Mouse (Mus musculus): ENCODE measurements around the gene Oaf. TPM values are rescaled to one million over a fixed set of nuclear protein-coding genes. Genes with fewer than 3 reads are reported as not detected.

Oaf gene
- 7.0 and 10.3 TPM in 2 replicates for polyA plus RNA-seq (2014; fragmentation: Nextera tagmentation; extraction: Ambion mirVana)

DNA sequence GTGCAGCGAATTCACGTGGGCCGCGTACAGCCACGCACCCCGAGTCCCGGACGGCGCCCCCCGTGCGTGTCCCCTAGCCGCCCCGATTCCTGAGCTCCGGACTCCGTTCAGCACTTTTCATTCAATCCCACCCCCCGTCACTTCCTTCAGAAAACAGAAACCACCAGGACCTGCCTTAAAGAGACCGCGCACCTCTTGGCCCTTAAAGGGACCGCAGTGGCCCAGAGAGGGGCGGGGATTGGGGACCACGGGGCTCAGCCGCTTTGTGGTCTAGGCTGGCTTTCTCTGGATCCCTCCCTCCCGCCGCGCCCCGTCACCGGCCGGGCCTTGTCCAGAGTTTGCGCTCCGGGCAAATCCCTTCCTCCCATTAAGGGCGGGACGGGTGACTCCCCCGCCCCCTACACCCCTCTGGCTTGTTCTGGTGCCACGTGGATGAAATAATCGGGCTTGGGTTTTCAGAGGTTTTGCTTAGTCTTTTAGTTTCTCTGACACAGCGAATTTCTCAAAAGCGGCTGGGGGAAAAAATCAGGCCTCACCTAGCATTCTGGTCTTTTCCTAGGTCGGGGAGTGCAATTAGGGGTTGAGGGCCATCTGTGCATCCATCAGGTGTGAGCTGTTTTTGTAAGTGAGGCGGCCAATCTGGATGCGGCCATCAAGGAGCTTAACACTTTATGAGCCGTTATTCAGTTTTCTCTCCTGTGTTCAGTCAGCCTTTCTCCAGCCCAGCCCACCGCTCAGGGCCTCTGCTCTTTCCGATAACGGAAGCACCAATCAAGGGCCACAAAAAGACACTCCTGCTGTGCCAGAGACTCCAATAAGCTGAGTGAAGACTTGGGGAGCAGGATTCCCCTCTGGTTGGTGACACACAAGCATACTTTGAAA, at the start of gene Oaf:
Gene Oaf, minus strand, starts transcription at position 200 of the 882 bp plus-strand sequence.
- H3K4me1 ChIP-seq (ENCODE audit: control insufficient read depth, insufficient read depth, low read length) = peaks cover 8% of the 10 kb centered on the region; the same call in 1 of the 2 replicates
- WGBS = 1% methylated on average over 43 of the region's 44 CpGs
- no peaks in the 10 kb centered on the region for H3K9me3 ChIP-seq (replicated peaks; ENCODE audit: control insufficient read depth, low read length)
- peaks cover 9% of the 10 kb centered on the region for H3K27me3 ChIP-seq (replicated peaks; ENCODE audit: control insufficient read depth, insufficient read depth, low read length)
- DNase-seq (ENCODE audit: low spot score) = peak; percentile 79
- ATAC-seq = peak; percentile 90
- no peaks in the 10 kb centered on the region for H3K36me3 ChIP-seq (ENCODE audit: control insufficient read depth, insufficient read depth, low read length)
- H3K4me2 ChIP-seq (ENCODE audit: low read length) = peak within 1 kb of the TSS; percentile 72
- H3K9ac ChIP-seq (ENCODE audit: low read length) = peak within 1 kb of the TSS; percentile 58
- 0 out of 2 replicates have a peak within 1 kb of the TSS, but pooled peaks have one; percentile 14 for H3K27ac ChIP-seq (ENCODE audit: low read depth, low read length)
- peak within 1 kb of the TSS; percentile 51 for H3K4me3 ChIP-seq (ENCODE audit: low read depth, low read length)

DNA sequence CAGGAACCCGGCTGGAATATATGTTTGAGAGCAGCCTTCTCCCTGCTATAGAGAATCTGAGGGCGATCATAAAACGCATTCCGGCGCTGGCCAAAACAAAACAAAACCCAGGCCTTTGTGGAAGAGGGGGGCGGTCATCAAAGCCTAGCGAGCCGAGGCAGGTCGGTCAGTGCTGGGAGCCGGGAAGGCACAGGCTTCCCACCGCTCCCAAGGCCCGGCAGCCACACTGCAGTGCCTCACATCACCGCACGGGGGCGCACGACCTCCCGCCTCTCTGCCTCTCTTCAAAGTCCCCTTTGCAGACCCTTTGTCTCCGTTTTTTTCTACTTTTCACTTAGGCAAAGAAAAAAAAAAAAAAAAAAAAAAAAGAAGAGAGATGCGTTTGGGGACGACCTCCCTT, 47.2 kb upstream of the Oaf start:
- H3K36me3 ChIP-seq (ENCODE audit: control insufficient read depth, insufficient read depth, low read length) = no peaks in the 10 kb centered on the region
- 0% methylated on average over 20 of the region's 20 CpGs for WGBS
- 0 out of 2 replicates have a peak overlapping the region, but pooled peaks have one; percentile 18 for H3K9ac ChIP-seq (ENCODE audit: low read length)
- no peak overlapping the region for H3K4me3 ChIP-seq (ENCODE audit: low read depth, low read length)
- H3K27ac ChIP-seq (ENCODE audit: low read depth, low read length) = no peak overlapping the region
- ATAC-seq (peak; percentile 32), DNase-seq (ENCODE audit: low spot score) (peak; percentile 68)
- H3K9me3 ChIP-seq (replicated peaks; ENCODE audit: control insufficient read depth, low read length) = no peaks in the 10 kb centered on the region
- H3K4me1 ChIP-seq (ENCODE audit: control insufficient read depth, insufficient read depth, low read length) = no peaks in the 10 kb centered on the region
- no peaks in the 10 kb centered on the region for H3K27me3 ChIP-seq (replicated peaks; ENCODE audit: control insufficient read depth, insufficient read depth, low read length)
- peak overlapping the region; percentile 32; the same call in 1 of the 2 replicates for H3K4me2 ChIP-seq (ENCODE audit: low read length)

DNA sequence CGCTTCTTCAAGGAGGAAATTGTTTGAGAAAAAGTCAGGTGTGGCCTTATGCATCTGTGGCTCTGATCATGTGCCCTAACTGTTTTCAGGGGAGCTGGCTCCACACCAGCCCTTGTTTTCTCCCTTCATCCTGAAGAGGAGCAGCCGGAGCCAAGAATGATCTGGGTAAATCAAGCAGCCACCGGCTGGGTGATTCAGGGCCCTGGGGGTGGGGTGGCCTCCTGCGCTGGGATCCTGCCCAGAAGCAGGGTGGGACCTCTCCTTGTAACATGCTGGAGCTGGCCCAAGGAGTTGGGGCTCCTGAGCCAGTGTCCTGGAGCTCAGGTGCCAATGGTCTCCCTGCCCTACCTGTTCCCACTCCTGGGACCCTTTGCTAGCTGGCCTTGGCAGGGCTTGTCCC, 45.6 kb upstream of the Oaf start:
- no peak overlapping the region for H3K9ac ChIP-seq (ENCODE audit: low read length)
- 79% methylated on average over 4 of the region's 4 CpGs for WGBS
- DNase-seq (ENCODE audit: low spot score) (no peak), ATAC-seq (no peak)
- H3K36me3 ChIP-seq (ENCODE audit: control insufficient read depth, insufficient read depth, low read length) = no peaks in the 10 kb centered on the region
- H3K27ac ChIP-seq (ENCODE audit: low read depth, low read length) = no peak overlapping the region
- no peak overlapping the region for H3K4me2 ChIP-seq (ENCODE audit: low read length)
- H3K27me3 ChIP-seq (replicated peaks; ENCODE audit: control insufficient read depth, insufficient read depth, low read length) = no peaks in the 10 kb centered on the region
- H3K4me1 ChIP-seq (ENCODE audit: control insufficient read depth, insufficient read depth, low read length) = no peaks in the 10 kb centered on the region
- H3K4me3 ChIP-seq (ENCODE audit: low read depth, low read length) = no peak overlapping the region
- no peaks in the 10 kb centered on the region for H3K9me3 ChIP-seq (replicated peaks; ENCODE audit: control insufficient read depth, low read length)

DNA sequence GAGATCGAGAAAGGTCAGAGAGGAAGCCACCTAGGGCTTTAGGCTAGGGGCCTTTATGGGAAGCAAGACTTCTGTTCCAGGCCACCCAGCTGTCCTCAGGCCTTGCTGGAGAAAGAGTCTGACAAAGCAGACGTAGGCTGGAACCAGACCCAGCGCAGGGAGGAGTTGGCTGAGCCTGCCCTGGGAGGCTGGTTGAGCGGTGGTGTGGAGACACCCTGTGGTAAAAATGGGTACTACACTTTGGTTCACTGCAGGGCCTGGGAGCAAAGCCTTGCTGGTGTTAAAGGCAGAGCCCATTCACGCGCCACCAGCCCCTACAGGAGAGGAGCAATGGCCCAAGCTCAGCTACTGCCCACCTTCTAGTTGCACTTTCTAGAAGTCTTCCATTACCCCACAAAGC, 44.6 kb upstream of the Oaf start:
- H3K4me3 ChIP-seq (ENCODE audit: low read depth, low read length) = no peak overlapping the region
- H3K27ac ChIP-seq (ENCODE audit: low read depth, low read length) = no peak overlapping the region
- no peaks in the 10 kb centered on the region for H3K4me1 ChIP-seq (ENCODE audit: control insufficient read depth, insufficient read depth, low read length)
- H3K9me3 ChIP-seq (replicated peaks; ENCODE audit: control insufficient read depth, low read length) = no peaks in the 10 kb centered on the region
- H3K4me2 ChIP-seq (ENCODE audit: low read length) = no peak overlapping the region
- H3K27me3 ChIP-seq (replicated peaks; ENCODE audit: control insufficient read depth, insufficient read depth, low read length) = no peaks in the 10 kb centered on the region
- ATAC-seq = peak; percentile 86
- 5% methylated on average over 6 of the region's 6 CpGs for WGBS
- H3K9ac ChIP-seq (ENCODE audit: low read length) = no peak overlapping the region
- H3K36me3 ChIP-seq (ENCODE audit: control insufficient read depth, insufficient read depth, low read length) = no peaks in the 10 kb centered on the region
- DNase-seq (ENCODE audit: low spot score) = peak; percentile 92

DNA sequence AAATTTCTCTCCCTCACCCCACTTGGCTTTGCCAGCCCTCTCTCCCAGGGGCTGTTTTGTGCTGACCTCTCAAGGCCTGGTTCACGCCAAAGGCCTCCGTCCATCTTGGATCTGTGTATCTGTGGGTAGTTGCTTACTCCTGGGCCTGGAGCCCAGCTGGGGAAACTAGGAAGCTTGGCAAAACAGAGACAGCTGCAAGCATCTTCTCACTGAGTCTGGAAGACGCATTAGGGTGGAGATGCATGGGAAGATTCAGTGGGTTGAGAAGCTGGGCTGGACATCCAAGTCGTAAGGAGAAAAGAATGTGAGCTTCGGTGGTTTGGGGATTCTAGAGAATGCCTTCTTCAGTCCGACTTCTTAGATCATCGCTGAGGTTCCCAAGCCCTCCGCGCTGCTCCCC, 34.0 kb upstream of the Oaf start:
- Histone ChIP-seq H3K27me3 (replicated peaks; ENCODE audit: control insufficient read depth, insufficient read depth, low read length) (peaks cover 9% of the 10 kb centered on the region; the same call in 1 of the 2 replicates), H3K9me3 (replicated peaks; ENCODE audit: control insufficient read depth, low read length) (no peaks in the 10 kb centered on the region), H3K4me1 (ENCODE audit: control insufficient read depth, insufficient read depth, low read length) (peaks cover 11% of the 10 kb centered on the region), H3K36me3 (ENCODE audit: control insufficient read depth, insufficient read depth, low read length) (no peaks in the 10 kb centered on the region), H3K27ac (ENCODE audit: low read depth, low read length) (no peak overlapping the region), H3K4me2 (ENCODE audit: low read length) (no peak overlapping the region), H3K9ac (ENCODE audit: low read length) (no peak overlapping the region), H3K4me3 (ENCODE audit: low read depth, low read length) (no peak overlapping the region)
- no peak for DNase-seq (ENCODE audit: low spot score)
- ATAC-seq = no peak
- 89% methylated on average over 9 of the region's 9 CpGs for WGBS

DNA sequence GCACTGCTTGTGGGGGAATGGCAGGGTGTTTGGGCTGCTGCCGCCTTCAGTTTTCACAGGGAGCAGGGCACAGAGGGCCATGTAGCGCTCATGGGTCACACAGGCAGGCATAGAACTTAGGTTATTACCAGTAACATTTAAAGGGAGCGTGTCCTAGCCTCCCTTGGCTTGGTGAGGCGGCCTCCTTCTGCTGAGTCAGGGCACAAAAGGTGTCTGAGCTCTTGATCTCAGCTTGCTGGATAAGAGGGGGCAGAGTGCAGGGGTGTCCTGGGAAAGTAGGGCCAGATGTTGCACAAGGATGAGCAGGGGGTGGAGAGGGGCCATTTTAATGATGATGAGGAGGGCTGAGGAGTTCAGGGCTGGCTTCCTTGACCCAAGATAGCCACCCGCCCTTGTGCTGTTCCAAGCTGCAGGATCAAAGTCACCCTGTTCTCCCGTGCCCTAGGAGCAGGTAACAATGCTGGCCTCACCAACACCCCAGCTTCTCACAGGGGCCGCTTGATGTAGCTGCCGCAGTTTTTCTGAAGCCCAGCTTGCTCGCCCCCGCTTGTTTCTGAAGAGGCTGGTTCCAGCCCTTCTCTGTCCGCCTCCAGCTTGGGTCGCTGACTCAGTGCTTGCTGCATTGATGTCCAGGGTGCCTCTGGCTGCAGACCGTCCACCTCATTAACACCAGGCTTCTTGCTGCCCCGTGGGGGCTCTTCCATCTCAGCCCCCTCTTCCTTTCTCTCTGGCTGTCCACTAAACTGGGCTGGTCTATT, 32.2 kb upstream of the Oaf start:
- Histone ChIP-seq H3K4me1 (ENCODE audit: control insufficient read depth, insufficient read depth, low read length) (peaks cover 11% of the 10 kb centered on the region), H3K36me3 (ENCODE audit: control insufficient read depth, insufficient read depth, low read length) (no peaks in the 10 kb centered on the region), H3K4me2 (ENCODE audit: low read length) (no peak overlapping the region), H3K9me3 (replicated peaks; ENCODE audit: control insufficient read depth, low read length) (no peaks in the 10 kb centered on the region), H3K27me3 (replicated peaks; ENCODE audit: control insufficient read depth, insufficient read depth, low read length) (peaks cover 9% of the 10 kb centered on the region; the same call in 1 of the 2 replicates), H3K27ac (ENCODE audit: low read depth, low read length) (no peak overlapping the region), H3K9ac (ENCODE audit: low read length) (no peak overlapping the region; the same call in 1 of the 2 replicates), H3K4me3 (ENCODE audit: low read depth, low read length) (no peak overlapping the region)
- no peak for ATAC-seq
- no peak for DNase-seq (ENCODE audit: low spot score)
- 43% methylated on average over 14 of the region's 14 CpGs for WGBS

DNA sequence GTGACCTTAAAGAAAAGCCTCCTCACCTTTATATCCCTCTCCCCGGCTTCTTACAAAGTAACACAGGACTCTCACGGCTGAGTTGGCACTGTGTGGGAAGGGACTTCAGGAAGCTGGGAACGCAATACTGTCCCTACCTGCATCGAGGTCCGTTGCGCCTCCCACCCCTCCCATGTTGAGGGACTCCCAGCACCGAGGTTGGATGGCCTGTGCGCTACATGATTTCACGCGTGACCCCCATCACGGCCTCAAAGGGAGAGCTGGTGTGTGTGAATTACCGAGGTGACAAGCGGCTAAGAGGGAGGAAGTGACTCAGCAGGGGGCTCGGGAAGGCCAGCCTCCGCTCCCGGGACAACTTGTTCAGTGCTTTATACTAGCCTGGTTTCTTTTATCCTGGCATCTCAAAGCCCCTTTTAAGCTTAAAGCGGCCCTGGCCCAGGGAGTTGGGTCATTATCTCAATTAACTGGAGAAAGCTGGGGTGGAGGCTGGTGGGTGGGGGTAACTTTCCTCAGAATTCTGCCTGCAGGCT, 31.1 kb upstream of the Oaf start:
- ATAC-seq (peak; percentile 43), DNase-seq (ENCODE audit: low spot score) (peak; percentile 65)
- H3K4me1 ChIP-seq (ENCODE audit: control insufficient read depth, insufficient read depth, low read length) = peaks cover 11% of the 10 kb centered on the region
- H3K9me3 ChIP-seq (replicated peaks; ENCODE audit: control insufficient read depth, low read length) = no peaks in the 10 kb centered on the region
- no peak overlapping the region for H3K4me3 ChIP-seq (ENCODE audit: low read depth, low read length)
- H3K27me3 ChIP-seq (replicated peaks; ENCODE audit: control insufficient read depth, insufficient read depth, low read length) = peaks cover 9% of the 10 kb centered on the region; the same call in 1 of the 2 replicates
- H3K4me2 ChIP-seq (ENCODE audit: low read length) = peak overlapping the region; percentile 37
- no peaks in the 10 kb centered on the region for H3K36me3 ChIP-seq (ENCODE audit: control insufficient read depth, insufficient read depth, low read length)
- H3K27ac ChIP-seq (ENCODE audit: low read depth, low read length) = no peak overlapping the region
- 2% methylated on average over 17 of the region's 17 CpGs for WGBS
- no peak overlapping the region for H3K9ac ChIP-seq (ENCODE audit: low read length)

DNA sequence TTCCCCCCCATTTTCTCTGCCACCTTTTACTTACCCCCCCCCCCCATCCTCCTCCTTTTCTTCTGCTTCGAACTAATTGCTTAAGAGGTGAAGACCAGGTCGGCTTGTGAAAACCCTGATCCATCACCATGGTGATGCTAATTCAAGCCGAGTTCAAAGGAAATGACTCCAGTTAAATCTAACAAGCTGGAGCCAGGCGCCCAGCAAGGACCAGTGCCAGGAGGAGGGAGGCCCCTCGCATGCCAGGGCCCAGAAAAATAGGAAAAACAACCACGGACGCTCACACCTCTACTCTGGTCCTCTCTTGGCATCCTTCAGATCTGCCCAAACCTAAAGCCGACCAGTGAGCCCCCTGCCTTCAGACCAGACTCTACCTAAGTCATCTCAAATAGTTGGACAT, 29.5 kb upstream of the Oaf start:
- ATAC-seq = peak; percentile 68
- peak; percentile 84 for DNase-seq (ENCODE audit: low spot score)
- no peak overlapping the region for H3K9ac ChIP-seq (ENCODE audit: low read length)

More for the DNA sequence above, 29.5 kb upstream of the Oaf start:
- H3K4me1 ChIP-seq (ENCODE audit: control insufficient read depth, insufficient read depth, low read length) = peaks cover 14% of the 10 kb centered on the region
- no peaks in the 10 kb centered on the region for H3K9me3 ChIP-seq (replicated peaks; ENCODE audit: control insufficient read depth, low read length)
- H3K36me3 ChIP-seq (ENCODE audit: control insufficient read depth, insufficient read depth, low read length) = no peaks in the 10 kb centered on the region
- peaks cover 9% of the 10 kb centered on the region; the same call in 1 of the 2 replicates for H3K27me3 ChIP-seq (replicated peaks; ENCODE audit: control insufficient read depth, insufficient read depth, low read length)
- H3K4me3 ChIP-seq (ENCODE audit: low read depth, low read length) = no peak overlapping the region
- WGBS = 0% methylated on average over 8 of the region's 8 CpGs
- H3K4me2 ChIP-seq (ENCODE audit: low read length) = no peak overlapping the region
- H3K27ac ChIP-seq (ENCODE audit: low read depth, low read length) = no peak overlapping the region

Measured in forebrain, embryonic 14.5 days (tissue).